Mouse (Mus musculus) neural tube, embryonic 13.5 days (tissue): ENCODE data around the gene Cxcl10. TPM values are rescaled to one million over a fixed set of nuclear protein-coding genes. Genes with fewer than 3 reads are reported as not detected.
A peak's percentile ranks its signal among the peaks of the same experiment; 100 is the strongest.

ENCODE experiments used
- ATAC-seq: fragments of 200-750 bp; cut with Nextera tagmentation; 2 replicates; pipeline ENCODE4 v1.8.0; 2017; ENCODE audit warnings: low read depth, mild to moderate bottlenecking, moderate TSS enrichment, moderate library complexity
- H3K27ac ChIP-seq: fragments of 300-500 bp; sonication (generic); replicated peaks from 2 replicates; pipeline ENCODE4 v1.5.1; 2015; ENCODE audit warnings: moderate library complexity, mild to moderate bottlenecking, inconsistent platforms
- H3K27me3 ChIP-seq: fragments of 300-500 bp; sonication (generic); 2 replicates; pipeline ENCODE4 v1.6.1; 2015; ENCODE audit warnings: mild to moderate bottlenecking, inconsistent platforms
- H3K36me3 ChIP-seq: fragments of 300-500 bp; sonication (generic); 2 replicates; pipeline ENCODE4 v1.6.1; 2015; ENCODE audit warnings: mild to moderate bottlenecking, inconsistent platforms
- H3K4me1 ChIP-seq: fragments of 300-500 bp; sonication (generic); replicated peaks from 2 replicates; pipeline ENCODE4 v1.6.1; 2015; ENCODE audit warnings: inconsistent platforms
- H3K4me2 ChIP-seq: fragments of 300-500 bp; sonication (generic); 2 replicates; pipeline ENCODE4 v1.6.1; 2015; ENCODE audit warnings: inconsistent platforms, mild to moderate bottlenecking, moderate library complexity
- H3K4me3 ChIP-seq: fragments of 300-500 bp; sonication (generic); 2 replicates; pipeline ENCODE4 v1.5.1; 2015; ENCODE audit warnings: mild to moderate bottlenecking, inconsistent platforms
- H3K9ac ChIP-seq: fragments of 300-500 bp; sonication (generic); 2 replicates; pipeline ENCODE4 v1.6.1; 2015; ENCODE audit warnings: moderate library complexity, mild to moderate bottlenecking, inconsistent platforms
- H3K9me3 ChIP-seq: fragments of 300-500 bp; sonication (generic); 2 replicates; pipeline ENCODE4 v1.6.1; 2016; ENCODE audit warnings: inconsistent platforms
- WGBS: fragments of 180-500 bp; shearing (Covaris S2); methylation state at CpG from one replicate; pipeline ENCODE4 v1.1.7; 2015; 5-methylcytosine and 5-hydroxymethylcytosine counted together
- polyA plus RNA-seq: library from polyadenylated mRNA; unstranded; fragments of >200 nt; fragmentation: Nextera tagmentation; extraction: Ambion mirVana; gene quantifications from 2 replicates; pipeline ENCODE4 v1.2.1, GENCODE M21; 2015

The Cxcl10 gene
- 1.0 TPM in 1 of 2 replicates, not detected in the other for polyA plus RNA-seq

- WGBS, result 16% methylated on average over 14 of the region's 14 CpGs
- H3K4me2 ChIP-seq, result peak within 1 kb of the TSS; percentile 53
- peak within 1 kb of the TSS; percentile 23 for H3K4me3 ChIP-seq
- H3K36me3 ChIP-seq, result no peaks in the 10 kb centered on the region
- no peak for ATAC-seq
- no peak within 1 kb of the TSS for H3K27ac ChIP-seq
- H3K27me3 ChIP-seq, result peaks cover 13% of the 10 kb centered on the region
- no peak within 1 kb of the TSS for H3K9ac ChIP-seq
- H3K4me1 ChIP-seq, result peaks cover 9% of the 10 kb centered on the region; the same call in 1 of the 2 replicates
- H3K9me3 ChIP-seq, result no peaks in the 10 kb centered on the region
These were observed at the start of gene Cxcl10 for GRCm38 (mm10) chr5:92348794-92349413. Gene Cxcl10, minus strand, starts transcription at chr5:92348889.

DNA sequence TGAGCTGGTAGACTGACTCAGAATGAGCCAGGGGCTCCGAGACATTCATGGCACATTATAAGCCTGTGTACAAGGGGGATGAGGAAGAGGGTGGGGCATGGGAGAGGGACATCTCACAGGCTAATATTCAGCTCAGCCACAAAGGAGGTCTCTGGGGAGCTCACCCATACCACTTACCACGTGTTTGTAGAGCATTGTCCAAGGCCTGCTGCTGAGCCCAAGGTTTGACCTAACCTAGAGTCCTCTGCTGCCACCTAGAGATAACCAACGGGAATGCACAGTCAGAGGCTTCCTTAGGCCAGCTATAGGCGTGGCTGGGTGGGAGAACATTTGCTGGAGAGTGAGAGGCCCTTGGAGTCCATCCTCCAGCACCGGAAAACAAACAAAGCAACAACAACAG lies 49.5 kb upstream of the Cxcl10 start:
- Histone ChIP-seq H3K9ac (no peak overlapping the region), H3K36me3 (no peaks in the 10 kb centered on the region), H3K27me3 (peaks cover 15% of the 10 kb centered on the region), H3K4me1 (no peaks in the 10 kb centered on the region), H3K27ac (no peak overlapping the region), H3K4me3 (no peak overlapping the region), H3K4me2 (no peak overlapping the region), H3K9me3 (no peaks in the 10 kb centered on the region)
- ATAC-seq, result peak; percentile 85
- 23% methylated on average over 5 of the region's 5 CpGs for WGBS

GRCm38 (mm10) chr5:92396476-92396875 lies 47.8 kb upstream of the Cxcl10 start:
- no peak overlapping the region for H3K9ac ChIP-seq
- no peaks in the 10 kb centered on the region for H3K36me3 ChIP-seq
- no peak for ATAC-seq
- H3K4me1 ChIP-seq, result no peaks in the 10 kb centered on the region; the same call in 1 of the 2 replicates
- WGBS, result 90% methylated on average over 6 of the region's 6 CpGs
- no peak overlapping the region for H3K4me3 ChIP-seq
- peaks cover 32% of the 10 kb centered on the region for H3K27me3 ChIP-seq
- H3K9me3 ChIP-seq, result no peaks in the 10 kb centered on the region
- no peak overlapping the region for H3K4me2 ChIP-seq
- no peak overlapping the region for H3K27ac ChIP-seq

GRCm38 (mm10) chr5:92395764-92396163 lies 47.1 kb upstream of the Cxcl10 start:
- Histone ChIP-seq H3K4me1 (no peaks in the 10 kb centered on the region; the same call in 1 of the 2 replicates), H3K36me3 (no peaks in the 10 kb centered on the region), H3K4me3 (no peak overlapping the region), H3K9me3 (no peaks in the 10 kb centered on the region), H3K27me3 (peaks cover 39% of the 10 kb centered on the region), H3K9ac (no peak overlapping the region), H3K4me2 (no peak overlapping the region), H3K27ac (no peak overlapping the region)
- no peak for ATAC-seq
- WGBS, result 89% methylated on average over 3 of the region's 3 CpGs

GRCm38 (mm10) chr5:92393863-92394262 lies 45.2 kb upstream of the Cxcl10 start:
- Histone ChIP-seq H3K9ac (no peak overlapping the region), H3K4me1 (peaks cover 2% of the 10 kb centered on the region; the same call in 1 of the 2 replicates), H3K27ac (no peak overlapping the region), H3K9me3 (no peaks in the 10 kb centered on the region), H3K27me3 (peaks cover 48% of the 10 kb centered on the region), H3K4me2 (no peak overlapping the region), H3K4me3 (no peak overlapping the region), H3K36me3 (no peaks in the 10 kb centered on the region)
- ATAC-seq, result no peak
- WGBS, result 68% methylated on average over 10 of the region's 10 CpGs

DNA sequence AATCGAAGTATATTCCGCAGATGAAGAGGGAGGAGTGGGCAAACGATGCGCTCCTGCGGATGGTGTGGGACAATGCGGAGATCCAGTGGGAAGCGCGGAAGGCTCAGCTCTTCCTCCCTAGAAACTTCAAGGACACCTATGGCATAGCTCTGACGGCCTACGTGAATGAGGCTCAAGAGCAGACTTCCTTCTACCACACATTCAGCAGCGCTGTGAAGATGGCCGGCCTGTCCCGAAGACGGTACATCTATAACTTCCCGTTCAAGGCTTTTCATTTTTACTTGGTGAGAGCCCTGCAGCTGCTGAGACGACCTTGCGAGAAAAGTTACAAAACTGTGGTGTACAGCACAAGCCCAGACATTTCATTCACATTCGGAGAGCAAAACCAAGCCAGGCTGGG lies 43.9 kb upstream of the Cxcl10 start:
- Histone ChIP-seq H3K36me3 (no peaks in the 10 kb centered on the region), H3K27me3 (peaks cover 48% of the 10 kb centered on the region), H3K9ac (no peak overlapping the region; the same call in 1 of the 2 replicates), H3K27ac (no peak overlapping the region), H3K4me3 (peak overlapping the region; percentile 13), H3K4me2 (peak overlapping the region; percentile 33), H3K4me1 (peaks cover 6% of the 10 kb centered on the region; the same call in 1 of the 2 replicates), H3K9me3 (no peaks in the 10 kb centered on the region)
- WGBS, result 37% methylated on average over 18 of the region's 18 CpGs
- no peak for ATAC-seq

DNA sequence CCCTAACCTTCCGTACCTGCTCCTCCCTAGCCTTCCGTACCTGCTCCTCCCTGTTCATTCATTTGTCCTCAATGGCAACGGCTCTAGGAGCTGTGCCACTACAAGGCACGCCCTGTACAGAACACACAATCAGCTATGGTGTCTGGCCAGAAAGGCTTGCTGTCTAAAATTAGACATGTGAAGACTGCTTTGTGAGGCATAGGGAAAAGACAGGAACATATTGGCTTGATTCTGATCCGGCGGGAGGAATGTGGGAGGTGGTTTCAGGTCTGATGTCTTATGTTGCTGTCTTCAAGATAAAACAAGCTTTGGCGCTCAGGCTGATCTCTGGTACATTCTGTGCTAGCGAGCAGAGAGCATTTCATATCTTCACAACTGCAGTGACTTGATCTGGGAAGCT lies 41.9 kb upstream of the Cxcl10 start:
- 85% methylated on average over 8 of the region's 8 CpGs for WGBS
- Histone ChIP-seq H3K27me3 (peaks cover 48% of the 10 kb centered on the region), H3K27ac (no peak overlapping the region), H3K4me2 (no peak overlapping the region), H3K4me3 (no peak overlapping the region), H3K36me3 (no peaks in the 10 kb centered on the region), H3K4me1 (peaks cover 6% of the 10 kb centered on the region; the same call in 1 of the 2 replicates), H3K9me3 (no peaks in the 10 kb centered on the region), H3K9ac (no peak overlapping the region)
- ATAC-seq, result no peak

DNA sequence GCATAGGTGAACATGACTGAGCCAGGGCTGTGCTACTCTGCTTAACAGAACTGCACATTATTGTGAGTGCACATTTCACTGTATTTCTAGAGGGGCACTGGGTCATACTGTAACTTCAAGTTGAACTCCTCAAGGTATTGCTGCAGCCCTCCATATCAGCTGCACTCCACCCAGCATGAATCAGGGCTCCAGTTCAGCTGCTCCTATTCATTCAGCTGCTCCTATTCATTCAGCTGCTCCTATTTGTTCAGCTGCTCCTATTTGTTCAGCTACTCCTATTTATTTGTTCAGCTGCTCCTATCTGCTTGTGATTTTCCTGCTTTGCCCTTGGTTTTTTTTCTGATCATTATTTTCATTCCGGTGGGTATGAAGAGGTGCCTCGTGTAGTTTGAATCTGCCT lies 41.3 kb upstream of the Cxcl10 start:
- H3K9ac ChIP-seq, result no peak overlapping the region
- H3K27ac ChIP-seq, result no peak overlapping the region
- peaks cover 6% of the 10 kb centered on the region; the same call in 1 of the 2 replicates for H3K4me1 ChIP-seq
- H3K4me3 ChIP-seq, result no peak overlapping the region
- H3K36me3 ChIP-seq, result no peaks in the 10 kb centered on the region
- no peak overlapping the region for H3K4me2 ChIP-seq
- no peaks in the 10 kb centered on the region for H3K9me3 ChIP-seq
- ATAC-seq, result no peak
- H3K27me3 ChIP-seq, result peaks cover 46% of the 10 kb centered on the region
- 68% methylated on average over 2 of the region's 2 CpGs for WGBS

DNA sequence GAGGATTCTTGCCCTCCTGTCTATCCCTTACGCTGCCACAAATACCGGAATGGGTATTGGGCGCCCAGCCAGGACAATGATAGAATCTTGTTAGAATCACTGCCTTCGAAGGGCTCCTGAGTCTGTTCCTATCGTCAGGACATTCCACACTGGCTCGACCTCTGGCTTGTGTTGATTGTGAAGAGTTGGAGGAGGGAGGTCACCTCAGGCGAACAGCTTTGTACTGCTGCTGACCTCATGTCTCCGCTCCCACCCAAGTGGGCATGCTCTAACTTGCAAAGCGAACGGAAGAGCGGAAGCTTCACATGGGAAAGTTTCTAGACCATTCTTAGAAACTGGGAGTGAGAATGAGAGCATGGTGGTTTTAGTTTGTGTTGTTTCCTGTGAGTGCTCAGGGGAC lies 38.7 kb upstream of the Cxcl10 start:
- no peaks in the 10 kb centered on the region for H3K36me3 ChIP-seq
- no peaks in the 10 kb centered on the region for H3K9me3 ChIP-seq
- 79% methylated on average over 11 of the region's 11 CpGs for whole genome bisulfite sequencing

DNA sequence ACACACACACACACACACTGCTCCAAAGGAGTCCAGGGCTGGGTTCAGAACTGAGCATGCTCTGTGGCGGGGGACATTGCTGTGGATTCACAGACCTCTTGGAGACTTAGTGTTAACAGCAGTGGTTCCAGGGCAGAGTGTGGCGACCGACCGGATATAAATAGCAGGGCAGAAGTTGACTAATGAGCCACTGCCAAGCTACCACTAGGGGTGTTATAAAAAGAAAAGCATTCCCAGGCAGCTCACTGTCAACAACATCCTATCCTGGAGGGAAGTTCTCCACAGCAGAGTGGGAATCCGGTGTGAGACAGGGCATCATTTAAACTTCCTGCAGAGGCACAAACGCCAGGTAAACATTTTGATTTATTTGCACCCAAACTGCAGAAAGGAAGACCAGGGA lies 38.0 kb upstream of the Cxcl10 start:
- no peak overlapping the region for H3K9ac ChIP-seq
- no peak overlapping the region for H3K4me2 ChIP-seq
- peaks cover 18% of the 10 kb centered on the region for H3K27me3 ChIP-seq
- H3K9me3 ChIP-seq, result no peaks in the 10 kb centered on the region
- WGBS, result 60% methylated on average over 6 of the region's 6 CpGs
- H3K27ac ChIP-seq, result no peak overlapping the region
- H3K36me3 ChIP-seq, result no peaks in the 10 kb centered on the region
- peaks cover 6% of the 10 kb centered on the region; the same call in 1 of the 2 replicates for H3K4me1 ChIP-seq
- no peak for ATAC-seq
- no peak overlapping the region for H3K4me3 ChIP-seq

More for the DNA sequence above, 38.7 kb upstream of the Cxcl10 start:
- Histone ChIP-seq H3K4me3 (no peak overlapping the region), H3K4me1 (peaks cover 6% of the 10 kb centered on the region; the same call in 1 of the 2 replicates), H3K27me3 (peaks cover 26% of the 10 kb centered on the region), H3K4me2 (no peak overlapping the region), H3K27ac (no peak overlapping the region), H3K9ac (no peak overlapping the region)
- no peak for ATAC-seq

DNA sequence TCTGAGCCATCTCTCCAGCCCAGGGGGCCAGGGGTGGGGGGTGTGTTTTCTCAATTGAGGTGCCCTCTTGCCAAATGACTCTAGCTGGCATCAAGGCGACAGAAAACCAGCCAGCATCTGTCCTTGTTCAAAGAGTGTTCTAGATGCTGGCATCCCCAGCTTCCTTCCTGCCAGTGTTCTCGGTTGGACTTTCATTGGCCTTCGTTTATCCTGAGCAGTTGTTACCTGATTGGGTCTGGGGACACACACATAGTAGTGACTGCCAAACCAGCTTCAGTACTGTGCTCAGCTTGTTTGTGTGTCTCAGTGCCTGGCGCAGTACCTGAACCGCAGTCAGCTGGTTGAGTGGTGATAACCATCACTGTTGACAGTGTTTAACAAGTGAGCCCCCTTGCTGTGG lies 37.4 kb upstream of the Cxcl10 start:
- H3K27ac ChIP-seq, result no peak overlapping the region
- peaks cover 6% of the 10 kb centered on the region; the same call in 1 of the 2 replicates for H3K4me1 ChIP-seq
- no peak for ATAC-seq
- no peak overlapping the region for H3K4me2 ChIP-seq
- peaks cover 12% of the 10 kb centered on the region for H3K27me3 ChIP-seq
- no peaks in the 10 kb centered on the region for H3K36me3 ChIP-seq
- H3K9ac ChIP-seq, result no peak overlapping the region
- H3K9me3 ChIP-seq, result no peaks in the 10 kb centered on the region
- H3K4me3 ChIP-seq, result no peak overlapping the region
- WGBS, result 87% methylated on average over 5 of the region's 5 CpGs

GRCm38 (mm10) chr5:92384855-92385254 lies 36.2 kb upstream of the Cxcl10 start:
- no peak overlapping the region for H3K9ac ChIP-seq
- H3K27me3 ChIP-seq, result 0 out of 2 replicates have a peak, but pooled peaks cover 2% of the 10 kb centered on the region
- WGBS, result 48% methylated on average over 7 of the region's 7 CpGs
- H3K36me3 ChIP-seq, result no peaks in the 10 kb centered on the region
- no peaks in the 10 kb centered on the region for H3K9me3 ChIP-seq
- no peak for ATAC-seq
- peaks cover 6% of the 10 kb centered on the region; the same call in 1 of the 2 replicates for H3K4me1 ChIP-seq
- no peak overlapping the region for H3K4me2 ChIP-seq
- H3K27ac ChIP-seq, result no peak overlapping the region
- no peak overlapping the region for H3K4me3 ChIP-seq

DNA sequence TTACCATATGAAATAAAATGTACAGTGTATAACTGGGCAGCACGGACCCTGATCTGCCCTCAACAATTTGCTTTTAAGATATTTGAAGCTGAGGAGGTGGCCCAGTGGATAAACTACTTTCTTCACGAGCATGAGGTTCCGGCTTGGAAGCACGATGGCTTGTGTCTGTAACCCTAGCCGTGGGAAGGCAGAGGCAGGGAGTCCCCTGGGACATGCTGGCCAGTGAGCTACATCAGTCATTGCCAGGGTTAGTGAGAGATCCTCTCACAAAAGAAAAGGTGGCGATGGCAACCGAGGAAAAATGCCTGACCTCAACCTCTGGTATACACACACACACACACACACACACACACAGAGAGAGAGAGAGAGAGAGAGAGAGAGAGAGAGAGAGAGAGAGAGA lies 35.1 kb upstream of the Cxcl10 start:
- no peaks in the 10 kb centered on the region for H3K36me3 ChIP-seq
- no peak overlapping the region for H3K4me2 ChIP-seq
- no peaks in the 10 kb centered on the region for H3K27me3 ChIP-seq
- no peak overlapping the region for H3K9ac ChIP-seq
- H3K4me1 ChIP-seq, result peaks cover 2% of the 10 kb centered on the region; the same call in 1 of the 2 replicates
- no peak overlapping the region for H3K4me3 ChIP-seq
- WGBS, result 50% methylated on average over 7 of the region's 7 CpGs
- H3K27ac ChIP-seq, result no peak overlapping the region
- no peaks in the 10 kb centered on the region for H3K9me3 ChIP-seq
- no peak for ATAC-seq
